Mouse (Mus musculus): ENCODE results near the gene Cfap61. TPM values are rescaled to one million over a fixed set of nuclear protein-coding genes. Genes with fewer than 3 reads are reported as not detected.

The Cfap61 gene
- polyA plus RNA-seq, 1 experiment from 2014 or later: 0.28 TPM

GRCm38 (mm10) chr2:145981699-145982112 lies 47.1 kb downstream of the Cfap61 start:
- H3K9ac ChIP-seq: no peak overlapping the region
- no peak for ATAC-seq (replicated peaks; ENCODE audit: insufficient number of reproducible peaks, insufficient read depth, low FRiP score, low read depth)
- no peaks in the 10 kb centered on the region for H3K9me3 ChIP-seq (replicated peaks)
- no peaks in the 10 kb centered on the region for H3K27me3 ChIP-seq
- WGBS: 56% methylated on average over 6 of the region's 6 CpGs
- H3K27ac ChIP-seq: no peak overlapping the region
- H3K4me1 ChIP-seq (replicated peaks): no peaks in the 10 kb centered on the region
- no peak overlapping the region for H3K4me2 ChIP-seq
- H3K36me3 ChIP-seq: no peaks in the 10 kb centered on the region
- H3K4me3 ChIP-seq: no peak overlapping the region

- H3K36me3 ChIP-seq: no peaks in the 10 kb centered on the region
- H3K4me1 ChIP-seq (replicated peaks): no peaks in the 10 kb centered on the region
- no peaks in the 10 kb centered on the region for H3K9me3 ChIP-seq (replicated peaks)
- 69% methylated on average over 9 of the region's 9 CpGs for WGBS
- no peak overlapping the region for H3K9ac ChIP-seq
- no peak overlapping the region for H3K27ac ChIP-seq
- no peaks in the 10 kb centered on the region for H3K27me3 ChIP-seq
- no peak overlapping the region for H3K4me3 ChIP-seq
- no peak for ATAC-seq (replicated peaks; ENCODE audit: insufficient number of reproducible peaks, insufficient read depth, low FRiP score, low read depth)
- H3K4me2 ChIP-seq: no peak overlapping the region
These were observed 47.9 kb downstream of the Cfap61 start for GRCm38 (mm10) chr2:145982317-145983045.

DNA sequence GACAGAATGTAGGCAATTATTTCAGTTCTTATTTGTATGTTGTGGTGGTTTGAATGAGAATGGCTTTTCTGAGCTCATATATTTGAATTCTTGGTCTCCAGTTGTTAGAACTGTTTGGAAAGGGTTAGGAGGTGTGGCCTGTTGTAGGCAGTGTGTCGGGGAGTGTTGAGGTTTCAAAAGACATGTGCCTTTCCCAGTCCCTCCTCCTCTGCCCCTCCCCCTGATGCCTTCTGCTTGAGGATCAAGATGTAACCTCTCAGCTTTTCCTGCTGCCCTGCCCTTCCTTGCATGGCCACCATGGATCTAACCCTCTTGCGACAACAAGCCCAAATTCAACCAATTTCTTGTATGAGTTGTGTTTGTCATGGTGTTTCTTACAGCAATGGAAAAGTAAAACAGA lies 53.2 kb downstream of the Cfap61 start:
- no peaks in the 10 kb centered on the region for H3K36me3 ChIP-seq
- H3K9me3 ChIP-seq (replicated peaks): no peaks in the 10 kb centered on the region
- ATAC-seq (replicated peaks; ENCODE audit: insufficient number of reproducible peaks, insufficient read depth, low FRiP score, low read depth): no peak
- no peak overlapping the region for H3K27ac ChIP-seq
- H3K9ac ChIP-seq: no peak overlapping the region
- no peak overlapping the region for H3K4me2 ChIP-seq
- no peaks in the 10 kb centered on the region for H3K4me1 ChIP-seq (replicated peaks)
- 72% methylated on average over 2 of the region's 2 CpGs for WGBS
- no peak overlapping the region for H3K4me3 ChIP-seq
- H3K27me3 ChIP-seq: no peaks in the 10 kb centered on the region

DNA sequence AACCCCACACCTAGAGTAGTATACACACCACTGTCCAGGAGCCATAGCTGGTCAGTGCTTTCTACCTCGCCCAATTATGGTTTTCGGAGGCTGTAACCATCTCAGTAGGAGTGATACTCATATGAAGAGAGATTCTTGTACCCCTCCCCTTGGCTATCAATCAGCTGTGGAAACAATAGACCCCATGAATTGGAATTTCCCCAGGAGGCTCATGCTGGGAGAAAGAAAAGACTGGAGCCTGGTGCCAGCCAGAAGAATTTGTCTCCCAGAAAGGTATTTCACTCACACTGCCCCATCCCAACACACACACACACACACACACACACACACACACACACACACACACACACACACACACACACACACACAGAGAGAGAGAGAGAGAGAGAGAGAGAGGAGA lies 55.9 kb downstream of the Cfap61 start:
- Histone ChIP-seq H3K36me3 (no peaks in the 10 kb centered on the region), H3K4me2 (no peak overlapping the region), H3K9me3 (replicated peaks) (no peaks in the 10 kb centered on the region), H3K27me3 (no peaks in the 10 kb centered on the region), H3K4me1 (replicated peaks) (no peaks in the 10 kb centered on the region), H3K4me3 (no peak overlapping the region), H3K27ac (no peak overlapping the region), H3K9ac (no peak overlapping the region)
- no peak for ATAC-seq (replicated peaks; ENCODE audit: insufficient number of reproducible peaks, insufficient read depth, low FRiP score, low read depth)
- WGBS: 90% methylated on average over 2 of the region's 2 CpGs

DNA sequence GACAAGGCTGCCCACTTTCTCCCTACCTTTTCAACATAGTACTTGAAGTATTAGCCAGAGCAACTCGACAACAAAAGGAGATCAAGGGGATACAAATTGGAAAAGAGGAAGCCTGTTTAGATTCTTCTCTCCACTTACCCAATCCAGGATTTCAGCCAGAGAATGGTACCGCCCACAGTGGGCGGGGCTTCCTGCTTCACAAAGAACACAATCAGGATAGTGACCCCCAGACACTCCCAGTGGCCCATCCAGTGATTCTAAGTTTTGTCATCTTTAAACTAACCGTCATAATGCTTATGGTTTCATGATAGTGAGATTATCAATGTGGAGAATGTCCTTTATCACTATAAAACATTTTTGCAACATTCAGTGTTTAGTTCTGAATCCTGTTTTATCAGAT lies 61.9 kb downstream of the Cfap61 start:
- H3K4me3 ChIP-seq: no peak overlapping the region
- no peak overlapping the region for H3K9ac ChIP-seq
- no peaks in the 10 kb centered on the region for H3K9me3 ChIP-seq (replicated peaks)
- H3K27ac ChIP-seq: no peak overlapping the region
- H3K4me1 ChIP-seq (replicated peaks): no peaks in the 10 kb centered on the region
- no peak overlapping the region for H3K4me2 ChIP-seq
- H3K27me3 ChIP-seq: no peaks in the 10 kb centered on the region
- no peaks in the 10 kb centered on the region for H3K36me3 ChIP-seq
- 49% methylated on average over 4 of the region's 4 CpGs for WGBS
- ATAC-seq (replicated peaks; ENCODE audit: insufficient number of reproducible peaks, insufficient read depth, low FRiP score, low read depth): no peak

- Histone ChIP-seq H3K4me3 (no peak overlapping the region), H3K4me1 (replicated peaks) (no peaks in the 10 kb centered on the region), H3K27me3 (no peaks in the 10 kb centered on the region), H3K36me3 (no peaks in the 10 kb centered on the region), H3K27ac (no peak overlapping the region), H3K9me3 (replicated peaks) (no peaks in the 10 kb centered on the region), H3K9ac (no peak overlapping the region), H3K4me2 (no peak overlapping the region)
- ATAC-seq (replicated peaks; ENCODE audit: insufficient number of reproducible peaks, insufficient read depth, low FRiP score, low read depth): no peak
- 80% methylated on average over 5 of the region's 5 CpGs for WGBS
These were observed 63.5 kb downstream of the Cfap61 start for GRCm38 (mm10) chr2:145997956-145998525.

DNA sequence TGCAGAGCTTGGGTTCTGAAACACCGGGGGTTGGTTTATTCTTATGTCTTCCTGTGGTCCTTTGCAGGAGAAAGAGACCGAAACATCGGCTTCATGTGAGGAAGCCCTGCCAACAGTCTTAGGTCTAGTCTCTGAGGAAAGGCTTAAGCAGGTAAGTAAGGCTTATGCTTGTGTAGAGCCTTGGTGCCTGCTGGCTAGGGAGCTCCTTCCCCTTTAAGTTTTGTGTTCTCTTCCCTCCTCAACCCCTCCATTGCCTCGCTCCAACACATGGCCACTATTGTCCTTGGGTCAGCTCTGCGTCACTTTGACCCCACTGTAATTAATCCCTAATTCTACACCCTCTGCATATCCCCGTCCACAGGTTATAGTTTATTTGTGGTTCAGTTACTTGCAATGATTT lies 74.2 kb downstream of the Cfap61 start:
- Histone ChIP-seq H3K9ac (no peak overlapping the region), H3K4me2 (no peak overlapping the region), H3K36me3 (no peaks in the 10 kb centered on the region), H3K27me3 (no peaks in the 10 kb centered on the region), H3K27ac (no peak overlapping the region), H3K4me3 (no peak overlapping the region), H3K4me1 (replicated peaks) (no peaks in the 10 kb centered on the region), H3K9me3 (replicated peaks) (no peaks in the 10 kb centered on the region)
- 82% methylated on average over 6 of the region's 6 CpGs for WGBS
- no peak for ATAC-seq (replicated peaks; ENCODE audit: insufficient number of reproducible peaks, insufficient read depth, low FRiP score, low read depth)

GRCm38 (mm10) chr2:146009596-146010349 lies 75.2 kb downstream of the Cfap61 start:
- Histone ChIP-seq H3K4me3 (no peak overlapping the region), H3K36me3 (no peaks in the 10 kb centered on the region), H3K27me3 (no peaks in the 10 kb centered on the region), H3K9me3 (replicated peaks) (no peaks in the 10 kb centered on the region), H3K4me1 (replicated peaks) (no peaks in the 10 kb centered on the region), H3K27ac (no peak overlapping the region), H3K4me2 (no peak overlapping the region), H3K9ac (no peak overlapping the region)
- 48% methylated on average over 2 of the region's 2 CpGs for WGBS
- no peak for ATAC-seq (replicated peaks; ENCODE audit: insufficient number of reproducible peaks, insufficient read depth, low FRiP score, low read depth)

DNA sequence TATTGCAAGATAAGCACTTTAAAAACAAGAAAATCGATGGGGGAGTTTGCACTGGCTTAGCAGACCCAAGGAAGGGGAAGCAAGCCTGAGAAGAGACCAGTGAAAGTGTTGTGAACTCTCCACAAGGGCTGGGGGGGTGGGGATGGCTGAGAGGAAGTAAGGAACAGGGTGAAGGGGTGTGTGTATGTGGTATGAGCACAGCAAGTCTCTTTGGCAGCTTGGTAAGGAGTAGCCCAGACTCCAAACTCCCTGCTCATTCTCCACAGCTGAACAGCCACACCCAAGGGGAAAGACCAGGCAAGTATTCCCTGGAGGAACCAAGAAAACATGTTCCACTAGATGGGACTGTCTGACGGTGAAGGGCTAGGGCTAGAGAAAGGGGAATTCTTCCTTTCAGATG lies 76.2 kb downstream of the Cfap61 start:
- Histone ChIP-seq H3K4me1 (replicated peaks) (no peaks in the 10 kb centered on the region), H3K36me3 (no peaks in the 10 kb centered on the region), H3K27me3 (no peaks in the 10 kb centered on the region), H3K27ac (no peak overlapping the region), H3K9ac (no peak overlapping the region), H3K4me3 (no peak overlapping the region), H3K4me2 (no peak overlapping the region), H3K9me3 (replicated peaks) (no peaks in the 10 kb centered on the region)
- WGBS: 17% methylated on average over 2 of the region's 2 CpGs
- no peak for ATAC-seq (replicated peaks; ENCODE audit: insufficient number of reproducible peaks, insufficient read depth, low FRiP score, low read depth)

DNA sequence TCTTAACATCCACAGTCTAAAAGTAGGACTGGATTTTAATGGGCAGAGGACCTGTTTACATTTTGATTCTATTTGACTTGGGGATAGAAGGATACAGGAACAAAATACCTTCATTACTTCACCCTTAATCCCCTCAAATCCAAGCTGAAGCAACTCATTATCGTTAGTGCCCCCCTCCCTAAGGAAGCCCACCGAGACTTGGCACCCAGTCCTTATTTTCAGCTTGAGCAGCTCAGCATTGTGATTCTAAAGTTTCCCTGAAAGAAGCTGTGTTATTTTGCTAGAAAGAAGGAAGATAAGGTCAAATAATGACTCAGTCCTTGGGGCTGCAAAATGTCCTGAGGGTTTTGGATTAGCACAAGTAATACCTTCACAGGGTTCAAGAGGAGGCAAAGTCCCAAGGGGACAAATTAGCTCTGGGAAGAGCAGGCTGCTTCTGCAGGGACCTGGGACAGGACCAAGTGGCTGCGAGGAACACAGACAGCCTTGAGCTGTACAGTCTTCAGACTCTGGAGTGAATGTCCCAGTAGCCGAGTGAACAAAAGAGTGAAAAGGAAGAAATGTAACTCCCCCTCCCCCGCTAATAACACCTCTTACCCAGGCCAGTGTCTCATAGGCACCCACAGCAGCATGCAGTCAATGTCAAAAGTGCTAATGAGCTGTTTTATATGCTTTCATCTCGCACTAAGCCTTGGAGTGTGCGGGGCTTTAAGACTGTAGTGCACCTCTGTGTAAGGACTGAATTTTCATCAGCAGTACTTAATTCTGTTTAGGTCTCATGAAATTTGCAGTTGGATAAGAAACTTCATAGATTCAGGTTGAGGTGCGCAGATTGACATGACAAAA lies 81.0 kb downstream of the Cfap61 start:
- no peaks in the 10 kb centered on the region for H3K27me3 ChIP-seq
- no peaks in the 10 kb centered on the region for H3K4me1 ChIP-seq (replicated peaks)
- no peak for ATAC-seq (replicated peaks; ENCODE audit: insufficient number of reproducible peaks, insufficient read depth, low FRiP score, low read depth)
- H3K9ac ChIP-seq: no peak overlapping the region
- no peaks in the 10 kb centered on the region for H3K9me3 ChIP-seq (replicated peaks)
- no peak overlapping the region for H3K4me3 ChIP-seq
- H3K36me3 ChIP-seq: no peaks in the 10 kb centered on the region
- no peak overlapping the region for H3K27ac ChIP-seq
- 57% methylated on average over 8 of the region's 8 CpGs for WGBS
- no peak overlapping the region for H3K4me2 ChIP-seq

- H3K27ac ChIP-seq: no peak overlapping the region
- H3K27me3 ChIP-seq: 0 out of 2 replicates have a peak, but pooled peaks cover 3% of the 10 kb centered on the region
- WGBS: 61% methylated on average over 6 of the region's 6 CpGs
- no peak overlapping the region for H3K4me3 ChIP-seq
- no peak for ATAC-seq (replicated peaks; ENCODE audit: insufficient number of reproducible peaks, insufficient read depth, low FRiP score, low read depth)
- H3K9me3 ChIP-seq (replicated peaks): no peaks in the 10 kb centered on the region
- no peak overlapping the region for H3K9ac ChIP-seq
- no peaks in the 10 kb centered on the region for H3K36me3 ChIP-seq
- no peaks in the 10 kb centered on the region for H3K4me1 ChIP-seq (replicated peaks)
- no peak overlapping the region for H3K4me2 ChIP-seq
These were observed 88.3 kb downstream of the Cfap61 start for GRCm38 (mm10) chr2:146022846-146023245.

All from heart, embryonic 15.5 days (tissue).